In the genomic region with DNA sequence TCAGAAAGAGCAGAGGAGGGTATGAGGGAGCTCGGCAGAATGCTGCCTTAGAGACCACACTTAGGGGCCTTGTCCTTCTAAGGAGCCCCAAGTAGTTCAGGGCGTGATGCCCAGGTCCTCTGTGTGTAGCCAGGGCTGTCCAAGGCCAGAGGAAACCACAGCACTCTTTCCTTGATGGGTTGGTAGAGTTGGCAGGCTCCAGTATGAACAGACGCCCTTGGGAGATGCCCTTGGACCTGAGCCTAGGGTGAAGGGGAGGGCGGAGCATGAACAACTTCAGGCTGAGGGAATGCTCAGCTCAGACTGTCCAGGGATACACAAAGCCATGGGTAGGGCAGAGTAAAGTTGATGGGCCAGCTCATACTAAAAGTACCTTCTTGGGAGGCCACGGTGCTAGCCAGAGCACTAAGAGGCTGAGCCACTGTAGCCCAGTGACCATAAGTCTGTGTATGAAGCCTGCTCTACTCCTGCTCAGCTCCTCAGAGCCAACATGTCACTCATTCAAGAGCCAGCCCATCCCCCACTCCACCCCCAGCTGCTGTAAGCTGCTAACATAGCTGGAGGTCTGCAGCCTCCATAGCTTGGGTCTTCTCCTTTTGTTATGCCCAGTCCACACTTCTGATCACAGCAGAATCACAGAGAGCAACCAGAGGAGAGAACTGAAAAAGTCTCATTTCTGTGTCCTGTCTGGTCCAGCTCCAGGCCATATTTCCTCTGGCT, we compare ENCODE assay signal across 12 mouse cellular contexts. TPM values are rescaled to one million over a fixed set of nuclear protein-coding genes. Genes with fewer than 3 reads are reported as not detected.
A peak's percentile ranks its signal among the peaks of the same experiment; 100 is the strongest.
DNase-seq lines count a peak whose midpoint lies in the region; ATAC-seq and TF ChIP-seq lines count a peak whose summit lies in the region.
"Had no signal": no experiment of that assay in that cellular context is flagged by ENCODE, and none has a peak within 500 bp of the region (broad histone marks: within the 10 kb centered on the region; RNA-seq: fewer than 3 reads in every experiment).

No protein-coding gene starts in this region.

- no peak overlapping the region for H3K4me3 ChIP-seq in left cerebral cortex, adult 2 months
- H3K4me3 ChIP-seq: hindbrain, embryonic 12.5 days; kidney, embryonic 15.5 days had no signal

- no peak for TF ChIP-seq CTCF in left cerebral cortex, adult 2 months (IDR thresholded peaks at IDR 0.05)

- intact Hi-C loops in left cerebral cortex, adult 2 months (cut with DNase I) = no loop called here

- ATAC-seq in megakaryocyte progenitor cell, adult 5-6 weeks (replicated peaks; ENCODE audit: poor library complexity) = no peak
- ATAC-seq: activated CD4-positive, CD25-positive, alpha-beta regulatory T cell, adult 4 months had no signal

- peak; percentile 73 to 86 for DNase-seq in heart, adult 18-20 months
- no peak for DNase-seq in heart, adult 8-10 months (ENCODE audit: low spot score)
- peak; percentile 57 for DNase-seq in thymus, postnatal 4 days
- no peak for DNase-seq in thymus, adult 18-20 months
- DNase-seq in cerebellum, postnatal 14 days = peak; percentile 70 to 72
- no peak for DNase-seq in left cerebral cortex, adult 2 months (ENCODE audit: extremely low spot score in 1 of 2, low spot score in 2 of 2)
- DNase-seq in left cerebral cortex, adult 18-20 months (ENCODE audit: low spot score in 2 of 2) = no peak
- DNase-seq: lung, embryonic 14.5 days had no signal

- no peak overlapping the region for H3K27ac ChIP-seq in left cerebral cortex, adult 2 months
- H3K27ac ChIP-seq: hindbrain, embryonic 12.5 days; kidney, embryonic 15.5 days had no signal

RNA-seq across cellular contexts. Expression of gene Pdlim4, which starts 3.1 kb away (rescaled TPM):
- total RNA-seq in heart, adult 18-20 months (2021) = 10 to 100 TPM; 30.2 to 31.9 TPM
- total RNA-seq in heart, adult 8-10 months (2022) = 10 to 100 TPM; 29.1 to 39.9 (median 35.2) TPM
- not detected in 2 replicates for total RNA-seq in megakaryocyte progenitor cell, adult 5-6 weeks (2015)
- total RNA-seq in megakaryocyte progenitor cell, adult 5-6 weeks (2017) = 0.17 TPM in 1 of 2 replicates, not detected in the other
- total RNA-seq in left cerebral cortex, adult 2 months (2021) = 10 to 100 TPM; 13.8 to 14.0 TPM
- 10 to 100 TPM; 13.5 to 14.5 TPM for total RNA-seq in left cerebral cortex, adult 18-20 months (2021)

RNA-seq across cellular contexts. Expression of gene P4ha2, which starts 28.0 kb away (rescaled TPM):
- total RNA-seq in heart, adult 18-20 months (2021) = 10 to 100 TPM; 55.4 to 77.7 TPM
- 10 to 100 TPM; 57.4 to 71.1 (median 64.1) TPM for total RNA-seq in heart, adult 8-10 months (2022)
- 0.05 and 0.15 TPM in 2 replicates for total RNA-seq in megakaryocyte progenitor cell, adult 5-6 weeks (2015)
- total RNA-seq in megakaryocyte progenitor cell, adult 5-6 weeks (2017) = 0.21 and 0.44 TPM in 2 replicates
- 10 to 100 TPM; 21.8 to 32.0 TPM for total RNA-seq in left cerebral cortex, adult 2 months (2021)
- total RNA-seq in left cerebral cortex, adult 18-20 months (2021) = 10 to 100 TPM; 22.8 to 24.3 TPM

RNA-seq across cellular contexts. Expression of gene Slc22a4, which starts 44.0 kb away (rescaled TPM):
- 1 to 10 TPM; 4.6 to 5.8 TPM for total RNA-seq in heart, adult 18-20 months (2021)
- total RNA-seq in heart, adult 8-10 months (2022) = 1 to 10 TPM; 4.8 to 7.1 (median 5.4) TPM
- total RNA-seq in megakaryocyte progenitor cell, adult 5-6 weeks (2015) = 22.2 and 23.6 TPM in 2 replicates
- 15.3 and 22.6 TPM in 2 replicates for total RNA-seq in megakaryocyte progenitor cell, adult 5-6 weeks (2017)
- total RNA-seq in left cerebral cortex, adult 2 months (2021) = 1 to 10 TPM; 8.5 to 8.8 TPM
- 1 to 10 TPM; 6.7 to 7.1 TPM for total RNA-seq in left cerebral cortex, adult 18-20 months (2021)

Comparison
In these comparisons a context has a peak if more than half of its experiments do, and no peak if none do; other contexts are left out.
1. DNase-seq: peak in heart, adult 18-20 months (2 of 2), thymus, postnatal 4 days (single experiment) and cerebellum, postnatal 14 days (2 of 2); none in heart, adult 8-10 months (single experiment), thymus, adult 18-20 months (0 of 2), left cerebral cortex, adult 2 months (0 of 2) and left cerebral cortex, adult 18-20 months (0 of 2).
2. RNA of gene Pdlim4, which starts 3.1 kb away (total RNA-seq): 29.1 to 39.9 TPM in heart, adult 8-10 months, 30.2 to 31.9 TPM in heart, adult 18-20 months, 13.5 to 14.5 TPM in left cerebral cortex, adult 18-20 months and 13.8 to 14.0 TPM in left cerebral cortex, adult 2 months; 0.17 TPM in megakaryocyte progenitor cell, adult 5-6 weeks; every median in the first group is over 10 times any median in the second.
3. RNA of gene P4ha2, which starts 28.0 kb away (total RNA-seq): 55.4 to 77.7 TPM in heart, adult 18-20 months, 57.4 to 71.1 TPM in heart, adult 8-10 months, 21.8 to 32.0 TPM in left cerebral cortex, adult 2 months and 22.8 to 24.3 TPM in left cerebral cortex, adult 18-20 months; 0.05 to 0.44 TPM in megakaryocyte progenitor cell, adult 5-6 weeks; every median in the first group is over 10 times any median in the second.